Mouse (Mus musculus) forebrain, embryonic 12.5 days (tissue): ENCODE results near the gene Rpap3. TPM values are rescaled to one million over a fixed set of nuclear protein-coding genes. Genes with fewer than 3 reads are reported as not detected.

Experiments
- ATAC-seq: fragments of 200-750 bp; cut with Nextera tagmentation; 2 replicates; pipeline ENCODE4 v1.8.0; 2017; ENCODE audit warnings: moderate TSS enrichment; ENCODE audit not compliant: low FRiP score
- H3K27ac ChIP-seq: fragments of 300-500 bp; sonication (generic); 2 replicates; pipeline ENCODE4 v1.5.1; 2016; ENCODE audit warnings: mild to moderate bottlenecking
- H3K27me3 ChIP-seq: fragments of 300-500 bp; sonication (generic); 2 replicates; pipeline ENCODE4 v1.6.1; 2016; ENCODE audit warnings: mild to moderate bottlenecking
- H3K36me3 ChIP-seq: fragments of 300-500 bp; sonication (generic); replicated peaks from 2 replicates; pipeline ENCODE4 v1.6.1; 2016; ENCODE audit warnings: mild to moderate bottlenecking
- H3K4me1 ChIP-seq: fragments of 300-500 bp; sonication (generic); 2 replicates; pipeline ENCODE4 v1.6.1; 2016
- H3K4me2 ChIP-seq: fragments of 300-500 bp; sonication (generic); 2 replicates; pipeline ENCODE4 v1.6.1; 2016; ENCODE audit warnings: mild to moderate bottlenecking, moderate library complexity
- H3K4me3 ChIP-seq: fragments of 300-500 bp; sonication (generic); replicated peaks from 2 replicates; pipeline ENCODE4 v1.5.1; 2016; ENCODE audit warnings: mild to moderate bottlenecking
- H3K9ac ChIP-seq: fragments of 300-500 bp; sonication (generic); 2 replicates; pipeline ENCODE4 v1.6.1; 2016; ENCODE audit warnings: mild to moderate bottlenecking
- H3K9me3 ChIP-seq: fragments of 300-500 bp; sonication (generic); 2 replicates; pipeline ENCODE4 v1.6.1; 2016
- WGBS: fragments of 180-500 bp; shearing (Covaris S2); methylation state at CpG from one replicate; pipeline ENCODE4 v1.1.7; 2016; 5-methylcytosine and 5-hydroxymethylcytosine counted together
- polyA plus RNA-seq: library from polyadenylated mRNA; unstranded; fragments of >200 nt; fragmentation: Nextera tagmentation; extraction: Ambion mirVana; gene quantifications from 2 replicates; pipeline ENCODE4 v1.2.1, GENCODE M21; 2016

The Rpap3 gene
- polyA plus RNA-seq, 1 experiment from 2014 or later: 42.6 TPM

- Histone ChIP-seq H3K4me1 (peaks cover 11% of the 10 kb centered on the region; the same call in 1 of the 2 replicates), H3K4me3 (no peak overlapping the region), H3K27ac (no peak overlapping the region), H3K36me3 (no peaks in the 10 kb centered on the region), H3K4me2 (no peak overlapping the region), H3K9ac (no peak overlapping the region), H3K9me3 (no peaks in the 10 kb centered on the region), H3K27me3 (no peaks in the 10 kb centered on the region)
- ATAC-seq: no peak
- WGBS: 74% methylated on average over 26 of the region's 26 CpGs
Observed at GRCm38 (mm10) chr15:97657856-97658754, 47.5 kb downstream of the Rpap3 start.

DNA sequence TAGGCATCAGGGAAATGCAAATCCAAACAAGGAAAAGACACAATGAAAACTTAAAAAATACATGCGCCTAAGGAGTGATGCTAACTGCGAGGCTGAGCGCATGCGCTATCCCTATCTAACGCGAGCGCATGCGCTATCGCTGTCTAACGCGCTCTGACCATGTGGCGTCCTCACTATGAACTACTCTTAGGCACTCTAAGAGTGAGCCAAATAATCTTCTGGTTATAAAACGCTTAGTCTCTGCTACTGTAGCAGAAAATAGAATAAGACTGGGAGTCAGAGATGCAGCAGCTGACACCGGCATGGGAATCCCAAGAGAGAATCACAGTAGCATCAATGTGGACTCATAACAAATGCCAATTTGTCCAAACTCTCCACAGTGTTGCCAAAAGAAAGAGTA, 48.2 kb downstream of the Rpap3 start:
- H3K9ac ChIP-seq: no peak overlapping the region
- H3K4me1 ChIP-seq: peaks cover 11% of the 10 kb centered on the region; the same call in 1 of the 2 replicates
- no peaks in the 10 kb centered on the region for H3K27me3 ChIP-seq
- H3K9me3 ChIP-seq: no peaks in the 10 kb centered on the region
- WGBS: 94% methylated on average over 14 of the region's 14 CpGs
- H3K4me3 ChIP-seq: no peak overlapping the region
- no peak for ATAC-seq
- no peak overlapping the region for H3K4me2 ChIP-seq
- no peak overlapping the region for H3K27ac ChIP-seq
- no peaks in the 10 kb centered on the region for H3K36me3 ChIP-seq

GRCm38 (mm10) chr15:97649726-97650125, 55.9 kb downstream of the Rpap3 start:
- H3K4me2 ChIP-seq: no peak overlapping the region
- H3K9ac ChIP-seq: no peak overlapping the region
- no peaks in the 10 kb centered on the region for H3K36me3 ChIP-seq
- no peaks in the 10 kb centered on the region for H3K4me1 ChIP-seq
- no peaks in the 10 kb centered on the region for H3K27me3 ChIP-seq
- WGBS: 77% methylated on average over 4 of the region's 4 CpGs
- H3K27ac ChIP-seq: no peak overlapping the region
- H3K9me3 ChIP-seq: no peaks in the 10 kb centered on the region
- no peak overlapping the region for H3K4me3 ChIP-seq
- ATAC-seq: no peak

DNA sequence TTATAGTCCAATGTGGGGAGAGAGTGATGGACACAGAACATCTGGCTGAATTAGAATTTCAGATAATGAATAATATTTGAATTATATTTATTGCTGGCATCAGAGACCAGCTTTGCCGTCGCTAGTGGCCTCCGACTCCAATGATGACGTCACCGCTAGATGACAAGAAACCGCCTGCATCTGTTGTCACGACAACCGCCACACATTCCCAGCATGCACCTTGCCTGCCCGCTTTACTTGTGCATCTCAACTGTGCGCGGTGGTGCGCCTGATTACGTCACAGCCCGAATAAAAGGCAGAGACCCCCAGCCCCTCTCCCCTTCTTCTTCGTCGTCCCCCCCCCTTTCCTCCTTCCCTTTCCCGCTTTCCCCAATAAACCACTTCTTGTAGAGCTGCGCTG, 57.4 kb downstream of the Rpap3 start:
- no peak overlapping the region for H3K27ac ChIP-seq
- H3K4me2 ChIP-seq: no peak overlapping the region
- no peaks in the 10 kb centered on the region for H3K27me3 ChIP-seq
- no peak overlapping the region for H3K9ac ChIP-seq
- H3K4me3 ChIP-seq: no peak overlapping the region
- H3K4me1 ChIP-seq: no peaks in the 10 kb centered on the region
- 87% methylated on average over 18 of the region's 18 CpGs for WGBS
- ATAC-seq: no peak
- H3K36me3 ChIP-seq: no peaks in the 10 kb centered on the region
- H3K9me3 ChIP-seq: no peaks in the 10 kb centered on the region

DNA sequence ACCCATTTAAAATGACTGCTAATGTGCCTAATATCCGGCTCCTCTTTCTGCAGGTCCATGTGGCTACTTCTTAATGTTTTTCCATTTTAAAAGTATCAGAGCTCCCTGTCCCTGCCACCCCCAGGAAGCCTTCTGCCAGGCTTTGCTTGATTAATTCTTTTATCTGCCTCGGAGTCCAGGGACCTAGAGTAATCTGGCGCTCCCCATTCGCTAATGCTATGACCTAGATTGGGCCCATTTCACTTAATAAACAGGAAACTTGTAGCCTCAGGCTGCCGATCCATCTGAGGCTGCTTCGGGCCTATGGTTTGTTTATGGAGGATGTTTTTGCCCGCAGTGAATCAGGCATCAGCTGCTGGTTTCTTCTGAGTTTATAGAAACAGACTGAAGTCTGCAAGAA, 59.2 kb downstream of the Rpap3 start:
- H3K27me3 ChIP-seq: no peaks in the 10 kb centered on the region
- H3K27ac ChIP-seq: no peak overlapping the region
- no peak for ATAC-seq
- no peak overlapping the region for H3K9ac ChIP-seq
- H3K4me3 ChIP-seq: no peak overlapping the region
- H3K4me2 ChIP-seq: no peak overlapping the region
- 56% methylated on average over 7 of the region's 7 CpGs for WGBS
- H3K36me3 ChIP-seq: no peaks in the 10 kb centered on the region
- H3K4me1 ChIP-seq: no peaks in the 10 kb centered on the region
- H3K9me3 ChIP-seq: no peaks in the 10 kb centered on the region

DNA sequence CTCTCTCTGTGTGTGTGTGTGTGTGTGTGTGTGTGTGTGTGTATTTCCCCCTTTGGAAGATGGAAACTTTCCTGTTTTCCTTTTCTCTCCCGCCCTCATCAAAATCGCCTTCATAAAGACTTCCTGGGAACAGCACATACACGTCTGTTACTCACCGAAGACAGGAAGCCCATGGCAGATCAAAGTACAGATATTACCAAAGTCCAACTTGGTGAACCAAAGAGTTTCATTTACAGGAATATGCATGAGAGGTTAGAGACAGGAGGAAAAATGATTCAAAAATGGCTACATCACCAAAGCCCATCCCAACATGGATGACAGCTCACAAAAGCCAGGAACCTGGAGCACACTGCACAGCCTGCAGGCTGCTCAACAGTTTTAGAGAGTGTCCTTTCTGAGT, 61.6 kb downstream of the Rpap3 start:
- 93% methylated on average over 4 of the region's 4 CpGs for WGBS
- H3K4me1 ChIP-seq: no peaks in the 10 kb centered on the region

More for the DNA sequence above, 61.6 kb downstream of the Rpap3 start:
- Histone ChIP-seq H3K4me2 (no peak overlapping the region), H3K27me3 (no peaks in the 10 kb centered on the region), H3K27ac (no peak overlapping the region), H3K4me3 (no peak overlapping the region), H3K36me3 (no peaks in the 10 kb centered on the region), H3K9ac (no peak overlapping the region), H3K9me3 (no peaks in the 10 kb centered on the region)
- ATAC-seq: no peak

Other genes starting within 250 kb of the Rpap3 start
- gene Endou, start 25.5 kb upstream of the Rpap3 start, polyA plus RNA-seq: 0.10 and 0.33 TPM in 2 replicates
- gene Rapgef3, start 62.1 kb upstream of the Rpap3 start, polyA plus RNA-seq: 6.2 and 6.3 TPM in 2 replicates
- 36.6 and 38.1 TPM in 2 replicates for gene Slc48a1, start 72.7 kb upstream of the Rpap3 start, polyA plus RNA-seq
- 23.7 and 24.1 TPM in 2 replicates for gene Hdac7, start 138.7 kb upstream of the Rpap3 start, polyA plus RNA-seq
- gene Vdr, start 204.8 kb upstream of the Rpap3 start, polyA plus RNA-seq: 0.59 TPM in 1 of 2 replicates, not detected in the other